Mouse (Mus musculus) heart, postnatal 25 days (tissue): ENCODE measurements around the gene Gm49369. TPM values are rescaled to one million over a fixed set of nuclear protein-coding genes. Genes with fewer than 3 reads are reported as not detected.
"Not testable (repeated sequence)": the region's sequence is repeated elsewhere in the genome, so short reads cannot be mapped to it uniquely, and the experiment has no call there.

Experiments
- DNase-seq: peaks from one replicate; pipeline ENCODE4 v3.0.0; 2022; ENCODE audit warnings: low spot score
- intact Hi-C: fragments of 180-260 bp; cut with DNase I; formaldehyde crosslinking; loops from one replicate; pipeline ENCODE4 v1.15.1; 2025
- total RNA-seq, 2 experiments: library from RNA; stranded (reverse); gene quantifications; 2 replicates each; pipeline ENCODE4 v1.2.3; 2021

Gm49369 gene
- total RNA-seq = 1 to 10 TPM; 3.0 to 4.1 TPM

- DNase-seq = no peak
- intact Hi-C loops = no loop called here
Observed at GRCm38 (mm10) chr7:142382567-142382966, at the start of gene Gm49369. Gene Gm49369 (minus strand): TSS chr7:142382667.

- intact Hi-C loops = no loop called here
Observed at GRCm38 (mm10) chr7:142431106-142431505, 48.6 kb upstream of the Gm49369 start.

GRCm38 (mm10) chr7:142430160-142430678, 47.8 kb upstream of the Gm49369 start:
- intact Hi-C loops = no loop called here
- DNase-seq = no peak

More at GRCm38 (mm10) chr7:142431106-142431505, 48.6 kb upstream of the Gm49369 start:
- DNase-seq = no peak

GRCm38 (mm10) chr7:142428213-142428612, 45.7 kb upstream of the Gm49369 start:
- intact Hi-C loops = loop anchor here (5.0 kb wide), 1 partner anchor 41 kb away; the partner anchor contains the start of gene Ctsd
- DNase-seq = no peak

- no peak for DNase-seq
- intact Hi-C loops = loop anchor here (2.0 to 5.0 kb wide), 3 partner anchors 38 to 91 kb away; partner anchors contain the start of gene Ctsd
Observed at GRCm38 (mm10) chr7:142425641-142426213, 43.3 kb upstream of the Gm49369 start.

- intact Hi-C loops = no loop called here
- no peak for DNase-seq
Observed at GRCm38 (mm10) chr7:142421826-142422225, 39.4 kb upstream of the Gm49369 start.

GRCm38 (mm10) chr7:142419887-142420286, 37.4 kb upstream of the Gm49369 start:
- DNase-seq = no peak
- intact Hi-C loops = no loop called here

- intact Hi-C loops = no loop called here
- DNase-seq = no peak
Observed at GRCm38 (mm10) chr7:142418679-142419078, 36.2 kb upstream of the Gm49369 start.

- DNase-seq = no peak
- intact Hi-C loops = no loop called here
Observed at GRCm38 (mm10) chr7:142418027-142418426, 35.6 kb upstream of the Gm49369 start.

GRCm38 (mm10) chr7:142416225-142416624, 33.8 kb upstream of the Gm49369 start:
- no peak for DNase-seq
- intact Hi-C loops = no loop called here

GRCm38 (mm10) chr7:142415314-142415713, 32.8 kb upstream of the Gm49369 start:
- no peak for DNase-seq
- intact Hi-C loops = no loop called here

- no peak for DNase-seq
- intact Hi-C loops = loop anchor here (2.0 kb wide), 1 partner anchor 14 kb away; no protein-coding TSS in a partner anchor
Observed at GRCm38 (mm10) chr7:142413285-142413684, 30.8 kb upstream of the Gm49369 start.

- DNase-seq = no peak
- intact Hi-C loops = no loop called here
Observed at GRCm38 (mm10) chr7:142409603-142410002, 27.1 kb upstream of the Gm49369 start.

- intact Hi-C loops = no loop called here
- no peak for DNase-seq
Observed at GRCm38 (mm10) chr7:142408686-142409085, 26.2 kb upstream of the Gm49369 start.

GRCm38 (mm10) chr7:142407935-142408334, 25.5 kb upstream of the Gm49369 start:
- intact Hi-C loops = no loop called here
- DNase-seq = no peak

GRCm38 (mm10) chr7:142405134-142405533, 22.7 kb upstream of the Gm49369 start:
- intact Hi-C loops, DNase-seq: not testable (repeated sequence)

- intact Hi-C loops = no loop called here
- no peak for DNase-seq
Observed at GRCm38 (mm10) chr7:142403591-142403990, 21.1 kb upstream of the Gm49369 start.

GRCm38 (mm10) chr7:142400750-142401142, 18.3 kb upstream of the Gm49369 start:
- intact Hi-C loops = no loop called here
- no peak for DNase-seq

GRCm38 (mm10) chr7:142400112-142400749, 17.8 kb upstream of the Gm49369 start:
- intact Hi-C loops = no loop called here
- no peak for DNase-seq

GRCm38 (mm10) chr7:142399250-142399649, 16.8 kb upstream of the Gm49369 start:
- no peak for DNase-seq
- intact Hi-C loops = loop anchor here (2.0 kb wide), 1 partner anchor 14 kb away; no protein-coding TSS in a partner anchor

- no peak for DNase-seq
- intact Hi-C loops = loop anchor here (2.0 kb wide), 1 partner anchor 15 kb away; no protein-coding TSS in a partner anchor
Observed at GRCm38 (mm10) chr7:142398052-142398451, 15.6 kb upstream of the Gm49369 start.
